Mouse (Mus musculus) myocyte (in vitro differentiated cells): ENCODE measurements around the gene Trpc3.

Source experiments
- CEBPB ChIP-seq: IDR thresholded peaks from 2 replicates; pipeline ENCODE4 v1.6.1; 2011; ENCODE audit warnings: mild to moderate bottlenecking, moderate library complexity; ENCODE audit not compliant: poor library complexity, insufficient read depth, severe bottlenecking
- MAX ChIP-seq: IDR thresholded peaks from one replicate; pipeline ENCODE4 v1.6.1; 2011; ENCODE audit warnings: low read depth, mild to moderate bottlenecking, control low read depth
- MYOD1 ChIP-seq, 3 experiments: IDR thresholded peaks; one replicate each; pipeline ENCODE4 v1.6.1; 2011; ENCODE audit warnings: control low read depth in 2 of 3, low read depth in 2 of 3, mild to moderate bottlenecking in 2 of 3, moderate library complexity in 1 of 3; ENCODE audit not compliant: insufficient read length in 2 of 3, control insufficient read depth in 1 of 3
- POLR2A ChIP-seq: IDR thresholded peaks from one replicate; pipeline ENCODE4 v1.6.1; 2011; ENCODE audit warnings: low read depth, mild to moderate bottlenecking, control low read depth, moderate library complexity; ENCODE audit not compliant: insufficient read length
- POLR2AphosphoS2 ChIP-seq: IDR thresholded peaks from one replicate; pipeline ENCODE4 v1.6.1; 2011; ENCODE audit warnings: low read depth, control low read depth; ENCODE audit not compliant: insufficient read length
- REST ChIP-seq: IDR thresholded peaks from one replicate; pipeline ENCODE4 v1.6.1; 2011; ENCODE audit warnings: mild to moderate bottlenecking, control low read depth, moderate library complexity; ENCODE audit not compliant: insufficient read depth, insufficient read length
- TCF3 ChIP-seq: IDR thresholded peaks from one replicate; pipeline ENCODE4 v1.6.1; 2011; ENCODE audit warnings: low read depth, control low read depth; ENCODE audit not compliant: insufficient read length

DNA sequence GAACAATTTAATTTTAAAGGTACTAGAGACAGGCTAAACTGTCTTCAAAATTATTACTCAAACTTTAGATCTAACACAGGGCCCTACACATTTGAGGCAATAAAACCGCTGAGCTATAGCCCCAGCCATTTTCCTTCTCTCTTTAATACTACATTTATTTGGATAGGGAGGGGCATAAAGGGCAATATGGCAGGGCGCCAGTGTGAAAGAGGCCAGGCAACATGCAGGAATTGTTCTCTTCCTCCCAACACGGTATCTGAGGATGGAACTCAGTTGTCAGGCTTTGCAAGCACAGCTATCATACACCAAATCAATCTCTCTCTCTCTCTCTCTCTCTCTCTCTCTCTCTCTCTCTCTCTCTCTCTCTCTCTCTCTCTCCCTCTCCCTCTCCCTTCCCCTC, 91.2 kb downstream of the Trpc3 start:
- TF ChIP-seq POLR2A (no peak), POLR2AphosphoS2 (no peak), TCF3 (no peak), MYOD1 (IDR thresholded peaks at IDR 0.05; ENCODE audit: control insufficient read depth in 1 of 3, insufficient read length in 2 of 3, low read depth in 2 of 3) (no peak), CEBPB (no peak), MAX (no peak), REST (no peak)
